Mouse (Mus musculus) MEL (cell line): ENCODE measurements around the gene Rapgef6.

Experiments
- CHD2 ChIP-seq: IDR thresholded peaks from 2 replicates; pipeline ENCODE4 v1.6.1; 2011; ENCODE audit warnings: low read length, improper control_type of control experiment
- CTCF ChIP-seq, 3 experiments: IDR thresholded peaks in 2 of 3; conservative IDR thresholded peaks in 1 of 3; 2 replicates each; pipeline ENCODE4 v1.5.1; 2011 to 2012; ENCODE audit warnings: low read length in 3 of 3, low read depth in 2 of 3, mild to moderate bottlenecking in 2 of 3, improper control_type of control experiment in 1 of 3, inconsistent platforms in 1 of 3, mixed read lengths in 1 of 3, moderate library complexity in 1 of 3; ENCODE audit not compliant: control insufficient read depth in 1 of 3, insufficient read depth in 1 of 3, poor library complexity in 1 of 3, severe bottlenecking in 1 of 3
- ELF1 ChIP-seq: IDR thresholded peaks from 2 replicates; pipeline ENCODE4 v1.6.1; 2014; ENCODE audit warnings: low read depth, mild to moderate bottlenecking, inconsistent platforms, low read length, improper control_type of control experiment, moderate library complexity
- EP300 ChIP-seq, 2 experiments: IDR thresholded peaks; 2 replicates each; pipeline ENCODE4 v1.6.1; 2011; ENCODE audit warnings: improper control_type of control experiment in 2 of 2, low read length in 2 of 2, low read depth in 1 of 2, mild to moderate bottlenecking in 1 of 2
- GATA1 ChIP-seq: IDR thresholded peaks from 2 replicates; pipeline ENCODE4 v1.6.1; 2011; ENCODE audit warnings: low read depth, low read length, improper control_type of control experiment
- JUND ChIP-seq: IDR thresholded peaks from 2 replicates; pipeline ENCODE4 v1.6.1; 2011; ENCODE audit warnings: low read depth, mild to moderate bottlenecking, improper control_type of control experiment, low read length
- MEF2A ChIP-seq: IDR thresholded peaks from 2 replicates; pipeline ENCODE4 v1.6.1; 2014; ENCODE audit warnings: low read depth, mild to moderate bottlenecking, inconsistent platforms, low read length, improper control_type of control experiment; ENCODE audit not compliant: poor library complexity, insufficient replicate concordance, severe bottlenecking; ENCODE audit errors: extremely low read depth
- POLR2A ChIP-seq, 2 experiments: IDR thresholded peaks; 2 replicates each; pipeline ENCODE4 v1.6.1; 2011 to 2012; ENCODE audit warnings: low read length in 2 of 2, mild to moderate bottlenecking in 2 of 2, control low read depth in 1 of 2, improper control_type of control experiment in 1 of 2, low read depth in 1 of 2, moderate library complexity in 1 of 2; ENCODE audit not compliant: control insufficient read depth in 1 of 2, insufficient read depth in 1 of 2, poor library complexity in 1 of 2
- POLR2AphosphoS5 ChIP-seq: IDR thresholded peaks from 2 replicates; pipeline ENCODE4 v1.6.1; 2012; ENCODE audit warnings: low read depth, borderline replicate concordance, mild to moderate bottlenecking, inconsistent platforms, low read length, moderate library complexity, mixed read lengths
- RCOR1 ChIP-seq: IDR thresholded peaks from 2 replicates; pipeline ENCODE4 v1.6.1; 2012; ENCODE audit warnings: low read depth, mild to moderate bottlenecking, inconsistent platforms, low read length, improper control_type of control experiment
- UBTF ChIP-seq: IDR thresholded peaks from 2 replicates; pipeline ENCODE4 v1.6.1; 2012; ENCODE audit warnings: low read depth, mild to moderate bottlenecking, inconsistent platforms, low read length, improper control_type of control experiment, moderate library complexity, borderline replicate concordance; ENCODE audit not compliant: insufficient read depth
- USF2 ChIP-seq, 2 experiments: IDR thresholded peaks; 2 replicates each; pipeline ENCODE4 v1.6.1; 2011 to 2012; ENCODE audit warnings: improper control_type of control experiment in 2 of 2, low read length in 2 of 2, borderline replicate concordance in 1 of 2, inconsistent platforms in 1 of 2, low read depth in 1 of 2, mild to moderate bottlenecking in 1 of 2; ENCODE audit not compliant: insufficient read depth in 1 of 2
- ZKSCAN1 ChIP-seq: IDR thresholded peaks from 2 replicates; pipeline ENCODE4 v1.6.1; 2012; ENCODE audit warnings: low read depth, mild to moderate bottlenecking, inconsistent platforms, low read length, improper control_type of control experiment, moderate library complexity

- TF ChIP-seq POLR2A (IDR thresholded peaks at IDR 0.05; ENCODE audit: control insufficient read depth in 1 of 2, insufficient read depth in 1 of 2, low read depth in 1 of 2, low read length in 2 of 2, poor library complexity in 1 of 2) (no peak), POLR2AphosphoS5 (no peak), ZKSCAN1 (no peak), CTCF (IDR thresholded peaks at IDR 0.05 in 2 of 3, conservative IDR thresholded peaks at IDR 0.05 in 1 of 3; ENCODE audit: control insufficient read depth in 1 of 3, insufficient read depth in 1 of 3, low read depth in 2 of 3, low read length in 3 of 3, poor library complexity in 1 of 3, severe bottlenecking in 1 of 3) (no peak), UBTF (no peak), ELF1 (no peak), MEF2A (no peak), CHD2 (no peak), JUND (no peak), EP300 (IDR thresholded peaks at IDR 0.05; ENCODE audit: low read depth in 1 of 2, low read length in 2 of 2) (no peak; a peak in 1 of 4 replicates), GATA1 (no peak), USF2 (IDR thresholded peaks at IDR 0.05; ENCODE audit: borderline replicate concordance in 1 of 2, insufficient read depth in 1 of 2, low read depth in 1 of 2, low read length in 2 of 2) (no peak), RCOR1 (no peak)
Observed at GRCm38 (mm10) chr11:54733546-54733945, 210.9 kb downstream of the Rapgef6 start.
